Mouse (Mus musculus) liver, adult (tissue): ENCODE data around the gene Spryd4.

ENCODE experiments used
- GATA4 ChIP-seq: IDR thresholded peaks from 2 replicates; pipeline ENCODE4 v1.6.1; 2014; ENCODE audit warnings: mild to moderate bottlenecking, low read length; ENCODE audit not compliant: insufficient replicate concordance

Gene Spryd4

DNA sequence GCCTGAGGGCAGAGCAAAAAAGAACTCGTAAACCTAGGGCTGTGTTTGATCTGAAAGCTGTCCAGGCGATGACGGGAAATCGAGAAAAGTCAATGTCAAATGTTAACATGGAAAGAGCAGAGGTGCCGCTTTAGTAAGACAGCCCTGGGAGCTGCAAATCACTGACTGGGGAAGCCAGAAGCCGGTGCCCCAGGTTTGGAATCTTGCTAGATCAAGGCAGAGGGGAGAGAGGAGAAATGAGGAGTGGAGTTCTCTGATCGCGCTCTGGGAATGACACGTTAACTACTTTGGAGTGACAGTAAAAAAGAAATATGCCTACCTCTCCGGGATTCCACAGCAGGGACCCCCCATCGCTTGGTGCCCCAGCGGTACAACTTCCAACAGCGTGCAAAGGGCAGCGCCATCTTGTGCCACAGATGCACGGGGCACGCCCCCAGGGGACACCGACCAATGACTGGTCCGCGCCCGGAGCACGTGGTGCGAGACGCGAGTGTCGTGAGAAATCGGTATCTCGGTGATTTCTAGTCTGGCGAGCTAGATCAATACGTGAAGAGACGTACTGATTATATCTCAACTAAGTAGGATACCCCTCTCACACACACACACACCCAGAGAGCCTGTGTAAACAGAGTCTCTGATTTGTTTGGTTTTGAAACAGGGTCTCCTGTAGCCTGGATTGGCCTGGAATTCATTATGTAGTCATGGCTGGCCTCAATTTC is at the start of gene Spryd4:
Spryd4 (minus strand) TSS at position 418 of the 719 bp plus-strand sequence.
- peak; percentile 32; the same call in 1 of the 2 replicates for TF ChIP-seq GATA4

DNA sequence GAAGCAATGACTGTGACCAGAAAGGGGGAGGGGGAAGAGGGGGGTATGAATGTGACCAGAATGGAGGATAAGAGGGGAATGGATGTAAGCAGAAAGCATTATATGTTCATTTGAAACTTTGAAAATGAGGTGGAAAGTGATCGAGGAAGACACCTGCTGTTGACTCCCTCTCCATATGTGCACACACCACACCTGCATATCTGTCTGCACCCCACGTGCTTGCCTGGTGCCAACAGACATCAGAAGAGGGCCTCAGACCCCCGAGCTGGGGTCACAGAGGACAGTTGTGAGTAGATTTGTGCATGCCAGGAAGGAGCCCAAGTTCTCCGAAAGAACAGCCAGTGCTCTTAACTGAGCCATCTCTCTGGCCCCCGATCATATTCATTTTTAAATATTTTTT is 48.3 kb upstream of the Spryd4 start:
- no peak for TF ChIP-seq GATA4

DNA sequence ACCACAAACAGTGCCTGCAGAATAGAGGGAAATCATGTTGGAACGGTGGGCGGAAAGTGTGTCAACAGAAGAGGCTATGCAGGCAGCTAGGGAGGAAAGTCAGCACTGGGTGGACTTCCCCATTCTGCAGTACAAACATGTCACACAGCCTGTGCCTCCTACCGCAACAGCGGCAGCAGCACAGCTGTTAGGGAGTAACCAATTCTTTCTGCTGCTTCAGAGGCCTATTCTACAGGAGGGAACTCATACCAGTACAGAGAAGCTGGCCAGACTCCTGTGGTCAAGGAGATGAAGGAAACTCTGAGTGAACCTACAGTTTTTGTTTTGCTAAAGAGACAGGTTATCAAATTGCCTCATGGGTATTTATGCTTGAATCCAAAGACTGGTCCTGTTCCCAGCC is 47.3 kb upstream of the Spryd4 start:
- TF ChIP-seq GATA4 = no peak

DNA sequence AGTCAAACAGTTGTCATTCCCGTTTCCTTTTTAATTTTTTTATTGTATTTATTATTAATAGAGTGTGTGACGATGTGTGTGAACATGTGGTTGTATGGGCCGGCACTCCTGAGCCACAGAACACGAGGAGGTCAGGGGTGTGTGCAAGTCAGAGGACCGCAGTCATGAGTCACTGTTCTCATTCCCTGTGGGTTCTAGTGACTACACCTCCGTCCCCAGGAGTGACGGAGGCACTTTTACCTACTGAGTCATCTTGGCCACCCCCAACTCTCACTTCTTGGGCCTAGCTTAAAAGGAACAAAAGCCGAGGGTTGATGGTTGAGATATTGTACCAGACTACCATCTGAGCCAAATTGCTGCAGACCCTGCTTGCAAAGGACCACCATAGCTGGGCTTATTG is 44.7 kb upstream of the Spryd4 start:
- no peak for TF ChIP-seq GATA4

DNA sequence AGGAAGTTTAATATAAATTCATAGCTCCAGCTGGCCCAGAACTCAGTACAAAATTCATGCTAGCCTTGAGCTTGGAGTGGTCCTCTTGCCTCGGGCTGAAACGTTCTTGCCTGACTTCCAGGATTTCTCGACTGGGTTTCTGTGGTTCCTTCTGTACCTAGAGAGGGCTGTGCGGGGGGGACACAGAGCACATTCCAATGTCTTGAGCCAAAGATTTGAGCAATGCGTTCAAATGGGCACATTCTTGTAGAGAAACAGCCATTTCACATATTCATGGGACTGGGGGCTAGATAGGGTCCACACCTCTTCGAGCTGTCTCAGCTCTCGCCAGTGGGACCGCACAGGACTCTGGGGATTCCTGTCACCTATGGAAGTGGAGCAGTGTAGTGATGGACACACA is 44.3 kb upstream of the Spryd4 start:
- no peak for TF ChIP-seq GATA4

DNA sequence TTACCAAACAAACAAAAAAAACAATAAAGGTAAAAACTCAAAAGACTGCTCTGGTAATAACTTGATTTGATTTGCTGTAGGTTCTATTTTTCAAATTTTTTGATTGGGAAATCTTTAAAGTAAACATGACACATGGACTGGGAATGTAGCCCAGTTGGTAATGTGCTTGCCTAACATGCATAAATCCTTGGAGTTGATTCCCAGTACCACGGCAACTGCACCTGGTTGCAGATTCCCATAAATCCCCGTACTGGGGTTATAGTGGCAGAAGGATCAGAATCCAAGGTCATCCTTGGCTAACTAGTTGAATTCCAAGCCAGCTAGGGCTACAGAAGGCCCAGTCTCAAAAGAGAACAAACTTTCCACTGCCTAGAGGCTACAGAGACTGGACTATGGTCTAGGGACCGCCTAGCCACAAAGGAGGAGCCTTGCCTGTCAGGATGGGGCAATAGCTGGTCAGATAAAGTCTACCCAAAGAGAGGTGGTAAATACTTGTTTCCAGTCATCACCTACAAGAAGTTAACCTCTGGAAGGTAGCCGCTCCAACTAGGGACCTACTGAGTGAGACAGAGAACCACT is 42.2 kb upstream of the Spryd4 start, which contains the start of gene Apon:
Apon (plus strand) TSS at position 420 of the 579 bp plus-strand sequence.
- TF ChIP-seq GATA4 = no peak; the same call in 1 of the 2 replicates

DNA sequence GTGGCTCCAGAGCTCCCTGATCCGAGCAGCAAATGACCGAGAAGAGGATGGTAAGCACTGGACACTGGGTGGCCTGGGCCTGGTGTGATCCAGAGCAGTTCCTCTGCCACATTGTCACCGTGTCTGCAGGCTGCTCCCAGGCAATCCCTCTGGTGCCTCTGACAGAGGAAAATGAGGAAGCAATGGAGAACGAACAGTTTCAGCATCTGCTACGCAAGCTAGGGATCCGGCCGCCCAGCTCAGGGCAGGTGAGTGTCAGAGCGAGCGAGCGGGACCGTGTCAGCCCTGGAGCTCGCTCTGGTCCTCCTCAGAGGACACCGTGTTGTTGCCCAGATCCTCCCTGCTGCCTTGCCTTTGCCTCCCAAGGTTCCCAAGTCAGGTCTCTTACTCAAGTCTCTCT is 39.0 kb upstream of the Spryd4 start:
- TF ChIP-seq GATA4 = no peak

DNA sequence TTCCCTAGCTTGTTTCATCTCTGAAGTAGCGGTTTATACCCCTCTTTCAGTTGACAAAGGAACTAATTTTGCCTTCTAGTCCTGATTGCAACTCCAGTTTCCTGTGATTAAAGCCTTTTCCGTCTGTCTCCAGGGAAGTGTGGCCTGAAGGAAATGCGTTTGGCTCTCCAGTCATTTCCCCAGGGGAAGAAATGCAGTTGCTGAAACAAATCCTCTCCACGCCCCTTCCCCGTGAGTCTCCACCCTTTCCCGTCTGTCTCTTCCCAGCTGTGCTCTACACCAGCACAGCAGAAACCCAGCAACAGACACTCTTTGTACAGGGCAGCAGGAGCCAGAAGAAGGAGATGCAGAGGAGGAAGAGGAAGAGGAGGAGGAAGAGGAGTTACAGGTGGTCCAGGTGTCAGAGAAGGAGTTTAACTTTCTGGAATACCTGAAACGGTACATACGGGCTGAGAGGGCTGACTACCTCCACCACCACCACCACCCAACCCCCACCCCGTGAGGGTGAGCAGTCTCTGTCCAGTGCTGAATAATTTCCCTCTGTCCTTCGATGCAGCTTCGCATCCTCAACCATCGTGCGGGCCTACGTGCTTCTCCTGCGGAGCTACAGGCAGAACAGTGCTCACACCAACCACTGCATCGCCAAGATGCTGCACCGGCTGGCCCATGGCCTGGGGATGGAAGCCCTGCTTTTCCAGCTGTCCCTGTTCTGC is 35.6 kb upstream of the Spryd4 start:
- peak; percentile 68; the same call in 1 of the 2 replicates for TF ChIP-seq GATA4

DNA sequence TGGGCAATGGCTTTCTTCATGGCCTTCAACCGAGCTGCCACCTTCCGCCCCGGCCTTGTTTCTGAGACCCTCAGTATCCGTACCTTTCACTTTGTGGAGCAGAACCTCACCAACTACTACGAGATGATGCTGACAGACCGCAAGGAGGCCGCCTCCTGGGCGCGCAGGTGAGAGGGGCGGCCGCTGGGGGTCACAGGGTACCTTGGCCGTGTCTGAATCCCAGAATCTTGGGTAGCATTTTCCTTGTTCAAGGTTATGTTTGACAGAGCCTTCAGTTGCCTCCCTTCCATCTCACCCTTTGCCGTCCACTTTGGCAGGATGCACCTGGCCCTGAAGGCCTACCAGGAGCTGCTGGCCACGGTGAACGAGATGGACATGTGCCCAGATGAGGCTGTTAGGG is 32.5 kb upstream of the Spryd4 start:
- TF ChIP-seq GATA4 = no peak

DNA sequence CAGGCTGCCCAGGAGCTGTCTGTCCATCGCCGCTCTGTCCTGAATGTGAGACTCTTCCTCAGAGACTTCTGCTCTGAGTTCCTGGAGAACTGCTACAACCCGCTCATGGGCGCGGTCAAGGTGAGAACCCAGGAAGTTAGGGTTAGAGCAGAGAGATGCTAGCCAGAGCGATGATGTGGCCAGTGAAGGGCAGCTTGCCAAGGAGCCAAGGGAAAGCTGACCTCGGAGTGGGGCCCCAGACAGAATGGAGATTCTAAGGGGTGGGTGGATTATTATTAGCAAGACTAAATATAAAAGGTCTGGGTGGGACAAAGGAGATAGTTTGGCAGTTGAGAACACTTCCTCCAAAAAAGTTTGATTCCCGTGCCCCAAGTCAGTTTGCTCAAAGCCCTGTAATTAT is 31.6 kb upstream of the Spryd4 start:
- no peak for TF ChIP-seq GATA4

DNA sequence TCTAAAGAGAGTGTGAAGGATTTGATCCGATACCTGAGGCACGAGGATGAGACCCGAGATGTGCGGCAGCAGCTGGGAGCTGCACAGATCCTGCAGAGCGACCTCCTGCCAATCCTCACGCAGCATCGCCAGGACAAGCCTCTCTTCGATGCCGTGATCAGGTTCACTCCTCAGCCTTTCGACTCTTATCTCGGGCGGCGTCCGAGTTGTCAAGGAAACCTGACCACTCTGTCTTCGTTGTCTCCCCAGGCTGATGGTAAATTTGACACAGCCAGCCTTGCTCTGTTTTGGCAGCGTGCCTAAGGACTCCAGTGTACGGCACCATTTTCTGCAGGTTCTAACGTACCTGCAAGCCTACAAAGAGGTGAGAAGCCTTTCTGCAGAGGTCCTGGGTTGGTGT is 28.5 kb upstream of the Spryd4 start:
- no peak for TF ChIP-seq GATA4

DNA sequence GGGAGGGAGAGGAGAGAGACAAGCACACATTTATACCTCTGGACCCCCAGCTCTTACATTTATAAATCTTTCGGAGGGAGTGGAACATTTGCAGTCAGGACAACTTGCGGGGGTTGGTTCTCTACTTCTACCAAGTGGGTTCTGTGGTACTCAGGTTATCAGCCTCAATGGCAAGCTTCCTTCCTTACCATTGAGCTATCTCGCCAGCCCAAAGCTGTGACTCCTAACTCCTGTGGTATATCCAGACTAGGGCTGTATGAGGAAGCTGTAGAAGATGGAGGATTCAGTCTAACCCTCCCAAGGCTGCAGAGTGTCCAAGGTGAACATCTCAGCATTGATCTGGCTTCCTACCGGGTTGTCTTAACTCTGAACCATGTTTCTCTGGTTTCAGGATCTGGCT is 27.5 kb upstream of the Spryd4 start:
- no peak for TF ChIP-seq GATA4

DNA sequence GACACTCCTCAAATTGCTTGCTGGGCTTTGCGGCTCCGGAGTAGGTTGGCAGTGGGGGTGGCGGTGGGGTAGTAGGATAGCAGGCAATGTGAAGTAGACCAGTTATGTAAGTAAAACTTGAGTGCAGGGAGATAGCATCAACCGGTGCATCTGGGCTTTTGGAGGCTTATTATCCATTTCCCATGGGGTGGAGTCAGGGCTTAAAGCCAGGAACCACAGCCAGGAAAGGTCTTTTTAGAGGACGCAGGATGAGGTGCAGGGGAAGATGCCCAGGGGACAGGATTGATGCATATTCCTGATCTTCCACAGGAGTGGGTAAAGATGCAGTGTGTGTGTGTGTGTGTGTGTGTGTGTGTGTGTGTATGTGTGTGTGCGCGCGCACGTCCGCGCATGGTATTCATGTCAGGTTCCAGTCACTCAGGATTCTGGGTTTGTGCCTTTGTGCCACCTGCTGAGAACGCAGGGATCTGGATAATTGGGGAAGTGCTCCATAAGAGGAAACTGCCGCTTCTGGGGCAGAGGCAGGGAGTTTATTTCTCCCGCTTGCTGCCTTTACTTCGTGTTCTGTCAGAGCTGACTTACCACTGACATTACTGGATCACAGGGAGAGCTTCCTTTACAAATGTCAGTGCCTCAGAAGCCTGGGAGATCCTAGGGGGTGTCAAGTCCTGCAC is 26.3 kb upstream of the Spryd4 start:
- no peak for TF ChIP-seq GATA4

DNA sequence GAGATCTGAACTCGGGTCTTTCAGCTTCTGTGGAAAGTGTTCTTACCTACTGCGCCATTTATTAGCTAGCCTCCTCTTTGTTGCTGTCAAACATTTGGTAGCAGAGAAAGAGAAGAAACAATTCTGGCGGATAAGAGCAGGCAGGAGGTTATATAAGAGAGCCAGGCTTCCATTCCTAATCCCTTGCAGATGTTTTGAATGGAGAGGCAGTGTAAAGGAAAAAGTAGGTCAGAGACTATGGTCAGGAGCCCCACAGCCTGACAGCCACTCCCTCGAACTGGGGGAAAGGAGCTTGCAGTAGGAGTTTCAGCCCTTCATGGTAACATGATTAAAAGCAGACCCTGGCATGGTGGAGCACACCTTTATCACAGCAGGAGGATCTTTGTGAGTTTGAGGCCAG is 24.7 kb upstream of the Spryd4 start:
- no peak for TF ChIP-seq GATA4

DNA sequence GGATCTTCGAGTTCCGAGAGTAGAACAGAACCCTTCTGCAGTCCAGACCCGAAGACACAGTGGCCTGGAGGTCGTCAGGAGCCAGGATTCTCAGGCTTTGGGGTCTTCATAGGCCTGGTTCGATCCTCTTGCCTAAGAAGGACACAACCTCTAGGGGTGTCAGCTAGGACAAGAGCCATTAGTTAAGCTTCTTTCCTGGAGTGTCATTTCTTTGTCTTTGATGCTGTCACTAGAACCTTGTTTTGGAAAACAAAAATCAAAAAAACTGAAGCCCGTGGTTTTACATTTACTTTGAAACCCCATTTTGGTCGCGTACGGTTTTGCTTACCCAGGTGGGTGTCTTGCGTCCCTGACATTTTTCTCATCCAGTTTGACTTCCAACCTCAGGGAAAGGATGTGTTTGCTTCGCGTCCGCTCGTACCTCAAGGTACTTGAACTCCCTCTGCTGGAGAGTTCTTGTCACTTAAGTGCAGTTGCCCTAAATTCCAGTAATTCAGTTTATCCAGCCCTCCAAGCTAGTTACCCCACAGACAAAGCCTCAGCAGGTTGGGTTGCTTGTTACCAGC is 20.9 kb upstream of the Spryd4 start:
- TF ChIP-seq GATA4 = no peak
